Mouse (Mus musculus): ENCODE measurements around the gene Slc20a1.

DNA sequence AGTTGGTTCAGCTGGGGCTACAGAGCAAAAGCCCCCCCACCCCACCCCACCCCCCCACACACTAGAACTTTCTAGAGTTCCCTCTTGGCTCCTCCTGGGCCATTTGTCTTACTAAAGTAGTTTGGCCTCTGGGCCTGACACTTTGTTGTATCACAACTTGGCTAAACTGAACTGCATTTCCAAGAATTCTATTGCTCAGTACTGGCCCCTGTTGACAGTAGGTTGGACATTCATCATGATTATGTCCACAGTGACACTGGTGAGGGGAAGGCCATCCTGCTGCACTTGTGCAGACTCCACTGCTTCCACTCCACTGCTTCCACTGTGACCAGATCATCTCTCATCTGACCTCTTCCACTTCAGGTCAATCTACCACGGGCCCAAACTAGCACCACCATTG, 45.8 kb upstream of the Slc20a1 start:
- TF ChIP-seq CTCF (IDR thresholded peaks at IDR 0.05) (peak; percentile 30; the same call in 1 of the 2 replicates), EP300 (IDR thresholded peaks at IDR 0.05) (no peak)
